Mouse (Mus musculus): ENCODE data around the gene Calu.
"Not testable (repeated sequence)": the region's sequence is repeated elsewhere in the genome, so short reads cannot be mapped to it uniquely, and the experiment has no call there.

The Calu gene

GRCm38 (mm10) chr6:29363129-29363515 is 15.3 kb downstream of the Calu start:
- DNase-seq, result no peak

DNA sequence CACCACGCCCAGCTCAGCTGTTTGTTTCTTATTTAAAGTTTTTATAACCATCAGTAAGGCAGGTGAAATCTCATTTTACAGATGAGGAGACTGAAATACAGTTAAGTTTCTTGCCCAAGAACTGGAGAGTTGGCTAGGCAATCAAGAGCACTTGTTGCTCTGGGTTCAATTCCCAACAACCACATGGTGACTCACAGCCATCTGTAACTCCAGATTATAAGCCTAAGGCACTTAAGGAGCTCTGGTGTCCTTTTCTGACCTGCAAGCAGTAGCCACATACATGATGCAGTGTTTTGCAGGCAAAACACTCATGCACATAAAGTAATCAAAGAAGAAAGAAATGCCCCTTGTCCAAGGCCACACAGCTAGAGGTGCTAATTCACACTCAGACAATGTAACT is 17.4 kb downstream of the Calu start:
- no peak for DNase-seq

DNA sequence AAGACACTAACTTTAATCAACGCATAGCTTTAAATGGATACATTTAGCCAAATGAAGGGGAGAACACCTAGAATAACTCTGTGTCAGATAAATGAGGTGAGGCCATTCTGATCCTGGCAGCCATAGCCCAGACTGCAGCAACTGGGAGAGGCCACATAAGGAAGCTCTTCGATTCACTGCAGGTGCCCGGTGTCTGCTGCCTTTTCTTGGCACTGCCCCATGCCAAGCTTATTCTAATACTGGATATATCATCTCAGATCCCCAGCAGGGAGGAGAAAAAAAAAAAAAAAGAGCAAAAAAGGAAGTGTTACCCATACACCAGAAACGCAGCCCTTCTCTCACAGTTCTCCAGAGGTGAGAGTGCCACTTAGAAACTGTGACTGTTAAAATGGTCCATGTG is 29.5 kb downstream of the Calu start:
- DNase-seq, result peak; percentile 53 to 63

GRCm38 (mm10) chr6:29378678-29379077 is 30.8 kb downstream of the Calu start:
- no peak for DNase-seq

DNA sequence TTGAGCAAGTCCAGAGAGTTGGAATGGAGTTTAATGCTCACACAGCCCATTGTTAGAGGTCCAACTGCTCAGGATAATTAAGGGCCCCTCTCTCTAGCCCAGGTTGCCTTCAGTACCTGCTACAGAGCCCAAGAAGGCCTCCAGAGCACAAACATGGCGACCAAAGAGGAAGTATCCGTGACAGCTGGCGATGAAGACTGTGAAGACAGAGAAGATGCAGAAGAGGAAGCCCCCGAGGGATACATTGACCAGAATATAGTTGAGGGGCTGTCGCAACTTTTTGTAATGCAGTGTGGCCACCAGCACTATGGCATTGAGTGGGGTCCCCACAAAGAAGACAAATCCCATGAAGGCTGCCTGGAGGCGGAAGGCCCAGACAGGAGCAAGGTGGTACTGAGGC is 32.1 kb downstream of the Calu start:
- no peak for DNase-seq

- peak; percentile 36 to 41 for DNase-seq
Observed at GRCm38 (mm10) chr6:29382442-29382841, 34.6 kb downstream of the Calu start.

DNA sequence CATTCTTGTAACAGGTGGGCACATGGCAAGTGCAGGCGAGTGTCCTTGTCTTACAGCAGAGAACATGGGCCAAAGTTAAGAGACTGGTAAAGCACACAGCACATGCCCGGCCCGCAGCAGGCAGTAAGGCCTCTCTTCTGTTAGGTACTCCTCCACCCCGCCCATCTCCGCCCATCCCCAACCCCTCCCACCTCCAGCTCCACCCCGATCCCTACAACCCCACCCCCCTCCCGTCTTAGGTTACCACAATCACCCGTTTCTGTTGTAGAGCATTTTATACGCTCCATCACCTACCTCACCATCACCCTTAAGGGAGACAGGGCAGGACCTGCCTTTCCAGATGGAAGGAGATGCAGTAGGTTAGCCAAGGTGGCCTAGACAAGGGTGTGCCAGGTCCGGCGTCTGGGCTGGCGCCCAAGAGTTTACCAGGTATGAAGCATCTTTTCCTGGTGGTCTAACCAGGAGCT is 40.2 kb downstream of the Calu start, which contains the start of gene Opn1sw:
TSS of gene Opn1sw (minus strand) at position 417 of the 467 bp plus-strand sequence.
- DNase-seq, result peak in 1 of 2 experiments; percentile 57

DNA sequence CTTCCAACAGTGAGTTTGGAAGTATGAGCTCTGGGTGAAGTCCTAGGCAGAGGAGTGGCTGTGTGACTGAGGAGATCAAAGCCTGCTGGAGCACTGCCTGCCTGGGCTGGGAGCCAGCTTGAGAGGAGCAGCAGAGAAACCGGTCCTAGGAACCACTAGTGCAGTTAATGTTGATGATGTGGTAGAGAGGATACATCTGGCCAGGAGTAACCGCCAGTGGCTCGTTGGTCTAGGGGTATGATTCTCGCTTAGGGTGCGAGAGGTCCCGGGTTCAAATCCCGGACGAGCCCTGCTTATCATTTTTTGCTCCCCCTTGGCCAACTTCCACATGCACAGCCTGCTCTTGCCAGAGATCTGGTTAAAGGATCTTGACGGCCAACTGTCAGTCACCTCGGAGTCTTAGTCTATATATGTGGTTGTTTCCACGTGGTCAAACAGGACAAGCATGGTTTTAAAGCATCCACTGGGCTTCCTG is 40.8 kb downstream of the Calu start:
- DNase-seq, result peak; percentile 98

- peak; percentile 32 to 40 for DNase-seq
Observed at GRCm38 (mm10) chr6:29389425-29389824, 41.6 kb downstream of the Calu start.

DNA sequence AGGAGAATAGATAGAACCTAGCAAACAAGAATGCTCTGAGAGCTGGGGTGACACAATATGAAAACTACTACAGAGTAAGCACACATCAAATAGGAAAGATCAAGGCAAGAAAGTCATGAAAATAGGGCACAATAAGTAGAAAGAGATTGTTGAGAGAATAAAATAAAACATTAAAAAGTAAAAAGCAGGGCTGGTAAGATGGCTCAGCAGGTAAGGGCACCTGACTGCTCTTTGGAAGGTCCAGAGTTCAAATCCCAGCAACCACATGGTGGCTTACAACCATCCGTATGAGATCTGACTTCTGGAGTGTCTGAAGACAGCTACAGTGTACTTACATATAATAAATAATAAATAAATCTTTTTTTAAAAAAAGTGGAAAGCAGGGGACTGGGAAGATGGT is 42.6 kb downstream of the Calu start:
- DNase-seq, result not testable (repeated sequence)

DNA sequence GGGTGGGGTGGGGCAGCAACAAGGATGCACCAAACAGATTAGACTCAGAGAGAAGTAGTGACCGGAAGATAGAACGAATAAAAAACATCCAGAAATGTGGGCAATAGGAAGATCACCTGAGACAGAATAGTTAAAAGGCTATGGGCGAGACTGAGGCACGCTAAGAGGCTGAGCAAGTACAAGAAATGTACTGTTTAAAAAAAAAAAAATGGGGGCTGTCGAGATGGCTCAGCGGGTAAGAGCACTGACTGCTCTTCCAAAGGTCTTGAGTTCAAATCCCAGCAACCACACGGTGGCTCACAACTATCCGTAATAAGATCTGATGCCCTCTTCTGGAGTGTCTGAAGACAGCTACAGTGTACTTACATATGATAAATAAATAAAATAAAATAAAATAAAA is 43.4 kb downstream of the Calu start:
- DNase-seq, result not testable (repeated sequence)

- DNase-seq, result no peak
Observed at GRCm38 (mm10) chr6:29391802-29392201, 43.9 kb downstream of the Calu start.

DNA sequence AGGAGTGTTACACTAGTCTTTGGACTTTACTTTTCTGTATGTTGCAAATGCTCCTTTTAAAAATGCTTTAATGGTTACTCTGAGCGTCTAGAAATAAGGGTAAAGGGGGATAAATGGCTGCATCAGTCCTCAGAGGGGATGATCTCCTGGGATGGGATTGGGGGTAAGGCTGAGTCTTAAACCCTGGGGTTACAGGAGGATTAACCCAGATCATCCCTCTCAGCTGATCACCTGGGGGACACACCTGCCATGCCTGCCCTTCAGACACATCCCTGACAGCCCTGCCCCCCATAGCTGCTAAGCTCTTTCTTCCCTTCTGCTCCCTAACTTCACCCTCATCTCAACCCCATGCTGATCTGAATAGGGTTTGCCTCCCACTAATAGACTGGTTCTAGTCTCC is 46.4 kb downstream of the Calu start:
- no peak for DNase-seq

GRCm38 (mm10) chr6:29395910-29396713 is 48.2 kb downstream of the Calu start, which contains the start of gene Ccdc136:
Gene Ccdc136 (plus strand): TSS chr6:29396309.
- peak; percentile 84 to 88 for DNase-seq

DNA sequence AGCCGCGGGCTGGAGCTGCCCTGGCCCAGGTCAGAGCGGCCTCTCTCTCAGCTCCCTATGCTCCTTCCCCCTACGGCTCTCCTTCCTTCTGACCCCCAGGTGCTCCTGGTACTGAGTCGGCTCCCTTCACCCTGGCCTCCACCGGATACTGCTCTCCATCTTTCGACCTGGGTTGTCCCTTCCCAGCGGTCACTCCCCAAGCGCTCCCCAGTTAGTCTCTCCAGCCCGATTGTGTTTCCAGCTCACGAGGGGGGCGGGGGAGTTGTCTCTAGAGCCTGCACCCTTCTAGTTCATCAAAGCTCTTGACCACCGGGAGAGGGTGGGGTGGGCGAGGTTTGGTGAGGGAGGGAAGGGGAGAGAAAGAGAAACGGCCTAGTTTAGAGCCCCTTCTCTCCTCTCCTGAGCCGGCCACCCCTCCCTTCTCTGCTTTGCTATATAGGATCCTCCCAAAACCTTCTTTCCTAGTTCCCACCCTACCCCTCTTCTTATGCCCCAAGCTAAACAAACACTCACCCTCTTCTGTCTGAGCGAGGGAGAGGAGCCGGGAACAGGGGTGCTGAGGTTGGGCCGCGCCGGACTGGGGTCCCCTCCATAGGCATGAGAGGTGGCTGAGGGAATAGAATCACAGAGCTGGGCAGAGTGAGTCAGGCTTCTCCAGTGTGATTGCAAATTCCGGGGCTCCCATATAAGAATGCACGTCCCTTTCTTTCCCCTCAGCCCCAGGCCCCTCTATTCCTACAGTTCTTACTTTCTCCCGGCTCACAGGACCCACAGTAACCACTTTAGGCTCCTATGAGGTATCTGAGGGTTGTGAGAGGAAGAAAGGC is 49.1 kb downstream of the Calu start:
- peak; percentile 47 to 63 for DNase-seq

- DNase-seq, result peak; percentile 70 to 76
Observed at GRCm38 (mm10) chr6:29397575-29397974, 49.7 kb downstream of the Calu start.

- DNase-seq, result no peak
Observed at GRCm38 (mm10) chr6:29399851-29400250, 52.0 kb downstream of the Calu start.

- peak; percentile 74 to 75 for DNase-seq
Observed at GRCm38 (mm10) chr6:29402693-29403342, 54.9 kb downstream of the Calu start.

- DNase-seq, result peak; percentile 66 to 71
Observed at GRCm38 (mm10) chr6:29406412-29406811, 58.5 kb downstream of the Calu start.

GRCm38 (mm10) chr6:29415446-29415845 is 67.6 kb downstream of the Calu start:
- no peak for DNase-seq

GRCm38 (mm10) chr6:29420596-29420995 is 72.7 kb downstream of the Calu start:
- DNase-seq, result no peak

GRCm38 (mm10) chr6:29425118-29425517 is 77.2 kb downstream of the Calu start:
- no peak for DNase-seq

GRCm38 (mm10) chr6:29426331-29426730 is 78.5 kb downstream of the Calu start:
- DNase-seq, result no peak

All from cerebellum, postnatal 10 days (tissue).